Mouse (Mus musculus): Measurements from ENCODE around the gene 9230102O04Rik. TPM values are rescaled to one million over a fixed set of nuclear protein-coding genes. Genes with fewer than 3 reads are reported as not detected.

Gene 9230102O04Rik
- polyA plus RNA-seq, 1 experiment from 2014 or later, result 1.1 TPM

DNA sequence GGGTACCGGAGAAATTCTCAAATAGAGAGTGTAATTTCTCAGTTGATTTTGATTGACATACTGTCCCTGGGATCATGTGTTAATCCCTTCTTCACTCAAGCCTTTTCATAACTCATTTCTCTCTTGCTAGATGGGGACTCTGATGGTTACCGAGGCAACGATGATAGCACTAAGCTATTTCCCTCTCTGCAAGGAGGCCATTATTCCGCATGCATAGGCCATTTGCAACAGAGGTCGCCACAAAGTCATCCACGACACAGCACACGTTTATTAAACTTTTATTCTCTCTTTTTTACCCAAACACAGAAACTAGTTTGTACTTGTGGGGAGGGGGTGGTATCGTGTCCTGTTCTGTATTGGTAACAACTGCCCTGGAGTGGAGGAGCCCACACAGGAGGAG lies 8.5 kb upstream of the 9230102O04Rik start:
- 0 out of 2 replicates have a peak, but pooled peaks have one; percentile 44 for ATAC-seq
- H3K9me3 ChIP-seq (ENCODE audit: control insufficient read depth, low read length), result no peaks in the 10 kb centered on the region
- no peak overlapping the region for H3K27ac ChIP-seq (ENCODE audit: low read depth, low read length)
- H3K27me3 ChIP-seq (replicated peaks; ENCODE audit: control insufficient read depth, insufficient read depth, low read length), result peaks cover 34% of the 10 kb centered on the region
- no peak overlapping the region for H3K4me3 ChIP-seq (ENCODE audit: low read length)
- no peaks in the 10 kb centered on the region for H3K36me3 ChIP-seq (ENCODE audit: control insufficient read depth, insufficient read depth, low read length)
- H3K9ac ChIP-seq (ENCODE audit: low read depth, low read length), result no peak overlapping the region
- no peak overlapping the region for H3K4me2 ChIP-seq (ENCODE audit: low read length)
- H3K4me1 ChIP-seq (ENCODE audit: control insufficient read depth, insufficient read depth, low read depth, low read length), result peaks cover 2% of the 10 kb centered on the region; the same call in 1 of the 2 replicates
- WGBS, result 2% methylated on average over 8 of the region's 8 CpGs

DNA sequence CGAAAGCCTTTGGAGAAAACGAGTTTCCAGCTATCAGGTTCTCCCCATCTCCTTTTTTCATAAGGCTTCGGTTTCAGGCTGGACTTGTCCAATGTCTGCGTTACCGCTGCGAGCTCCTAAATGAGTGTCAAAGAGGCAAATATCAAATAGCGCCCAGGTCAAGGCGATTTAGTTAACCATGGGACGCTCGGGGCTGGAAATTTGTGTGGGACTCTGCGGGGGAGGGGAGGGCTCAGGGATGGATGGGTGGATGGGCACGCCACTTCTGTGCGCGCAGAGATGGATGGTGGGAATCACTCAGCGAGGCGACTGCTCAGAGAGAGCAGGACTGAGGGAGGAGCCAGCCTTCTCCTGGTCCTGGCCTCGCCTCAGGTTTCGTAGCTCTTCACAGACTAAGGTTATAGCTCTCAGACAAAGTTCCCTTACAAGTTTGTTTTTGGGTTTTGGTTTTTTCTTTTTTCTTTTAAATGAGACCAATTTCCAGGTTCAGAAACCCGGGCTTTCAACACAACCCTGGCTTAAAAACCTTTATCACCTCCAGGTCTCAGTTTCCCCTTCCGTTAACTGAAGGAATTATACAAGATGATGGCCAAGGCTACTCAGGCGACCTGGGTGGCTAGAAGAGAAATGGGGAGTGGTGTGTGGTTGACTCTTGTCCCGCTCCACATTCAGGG lies 6.9 kb upstream of the 9230102O04Rik start:
- WGBS, result under 1% methylated on average over 21 of the region's 22 CpGs
- H3K27ac ChIP-seq (ENCODE audit: low read depth, low read length), result no peak overlapping the region
- no peak overlapping the region for H3K9ac ChIP-seq (ENCODE audit: low read depth, low read length)
- H3K27me3 ChIP-seq (replicated peaks; ENCODE audit: control insufficient read depth, insufficient read depth, low read length), result peaks cover 36% of the 10 kb centered on the region
- no peaks in the 10 kb centered on the region for H3K36me3 ChIP-seq (ENCODE audit: control insufficient read depth, insufficient read depth, low read length)
- H3K9me3 ChIP-seq (ENCODE audit: control insufficient read depth, low read length), result no peaks in the 10 kb centered on the region
- no peak for ATAC-seq
- peaks cover 2% of the 10 kb centered on the region; the same call in 1 of the 2 replicates for H3K4me1 ChIP-seq (ENCODE audit: control insufficient read depth, insufficient read depth, low read depth, low read length)
- peak overlapping the region; percentile 18; the same call in 1 of the 2 replicates for H3K4me2 ChIP-seq (ENCODE audit: low read length)
- no peak overlapping the region for H3K4me3 ChIP-seq (ENCODE audit: low read length)

DNA sequence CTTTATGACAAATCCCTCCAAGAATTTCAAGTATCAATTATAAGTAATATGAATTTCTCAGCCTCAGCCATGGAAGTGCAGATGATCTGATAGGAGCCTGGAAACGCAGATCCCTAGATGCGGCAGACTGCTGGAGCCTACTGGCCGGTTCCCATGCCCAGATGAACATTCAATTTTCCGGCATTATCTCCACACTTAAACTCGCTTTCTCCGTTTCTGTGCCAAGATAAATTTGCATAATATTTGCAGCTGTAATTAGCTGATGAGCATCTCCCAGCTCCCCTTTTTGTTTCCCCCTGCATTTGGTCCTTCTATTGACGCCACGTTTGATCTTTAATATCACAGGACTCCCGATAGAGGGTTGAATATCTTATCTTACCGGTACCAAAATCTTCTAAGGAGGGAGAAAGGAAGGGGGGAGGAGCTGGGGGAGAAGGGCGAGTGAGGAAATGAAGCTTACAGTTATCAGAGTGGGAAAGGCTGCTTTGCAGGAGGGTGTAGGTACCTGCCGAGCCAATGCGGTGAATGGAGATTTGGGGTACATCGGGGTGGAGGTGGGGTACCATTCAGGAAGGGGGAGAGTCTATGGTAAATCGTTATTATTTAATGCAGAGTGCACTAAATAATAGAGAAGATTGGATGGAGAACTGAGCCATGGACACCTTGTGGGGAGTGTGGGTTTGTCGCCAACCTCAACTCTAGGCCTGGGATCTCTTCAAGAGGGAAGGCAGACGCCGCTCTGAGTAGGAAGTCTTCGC lies 5.7 kb upstream of the 9230102O04Rik start:
- WGBS, result 3% methylated on average over 19 of the region's 19 CpGs

DNA sequence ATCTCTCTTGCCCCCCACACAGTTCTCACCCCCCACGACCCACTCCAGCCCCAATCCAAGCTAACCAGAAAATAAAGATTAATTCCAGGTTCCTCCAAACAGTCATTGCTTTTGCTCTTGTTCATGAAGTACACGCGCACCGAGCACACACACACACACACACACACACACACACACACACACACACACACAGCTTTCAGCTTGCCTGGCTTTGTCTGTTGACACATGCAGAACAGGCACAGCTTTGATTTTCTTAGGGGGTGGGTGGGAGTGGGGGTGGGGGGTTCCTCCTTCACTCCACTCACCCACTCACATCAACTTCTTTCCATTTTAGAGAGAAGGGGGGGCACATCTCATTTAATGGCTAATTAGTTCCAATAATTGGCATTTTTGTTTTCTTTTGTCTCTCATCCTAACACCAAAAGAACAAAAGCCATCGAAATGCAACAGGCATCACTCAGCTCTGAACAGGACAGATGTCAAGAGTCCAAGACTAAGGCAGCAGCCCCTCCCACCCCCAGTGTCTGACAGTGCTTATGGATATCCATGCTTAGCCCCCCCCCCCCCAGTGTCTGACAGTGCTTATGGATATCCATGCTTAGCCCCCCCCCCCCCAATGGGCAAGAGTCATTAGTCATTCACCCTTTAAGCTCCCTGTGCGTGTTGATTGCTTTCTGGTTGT lies 4.1 kb upstream of the 9230102O04Rik start:
- no peaks in the 10 kb centered on the region for H3K36me3 ChIP-seq (ENCODE audit: control insufficient read depth, insufficient read depth, low read length)
- H3K4me1 ChIP-seq (ENCODE audit: control insufficient read depth, insufficient read depth, low read depth, low read length), result peaks cover 2% of the 10 kb centered on the region; the same call in 1 of the 2 replicates
- H3K9ac ChIP-seq (ENCODE audit: low read depth, low read length), result no peak overlapping the region
- H3K4me3 ChIP-seq (ENCODE audit: low read length), result no peak overlapping the region
- no peaks in the 10 kb centered on the region for H3K9me3 ChIP-seq (ENCODE audit: control insufficient read depth, low read length)
- H3K27ac ChIP-seq (ENCODE audit: low read depth, low read length), result no peak overlapping the region
- peaks cover 41% of the 10 kb centered on the region for H3K27me3 ChIP-seq (replicated peaks; ENCODE audit: control insufficient read depth, insufficient read depth, low read length)
- no peak overlapping the region for H3K4me2 ChIP-seq (ENCODE audit: low read length)
- no peak for ATAC-seq
- WGBS, result 2% methylated on average over 6 of the region's 6 CpGs

More for the DNA sequence above, 5.7 kb upstream of the 9230102O04Rik start:
- no peak overlapping the region for H3K4me3 ChIP-seq (ENCODE audit: low read length)
- no peak overlapping the region for H3K9ac ChIP-seq (ENCODE audit: low read depth, low read length)
- peaks cover 2% of the 10 kb centered on the region; the same call in 1 of the 2 replicates for H3K4me1 ChIP-seq (ENCODE audit: control insufficient read depth, insufficient read depth, low read depth, low read length)
- H3K27ac ChIP-seq (ENCODE audit: low read depth, low read length), result no peak overlapping the region
- ATAC-seq, result no peak
- no peak overlapping the region for H3K4me2 ChIP-seq (ENCODE audit: low read length)
- H3K9me3 ChIP-seq (ENCODE audit: control insufficient read depth, low read length), result no peaks in the 10 kb centered on the region
- peaks cover 37% of the 10 kb centered on the region for H3K27me3 ChIP-seq (replicated peaks; ENCODE audit: control insufficient read depth, insufficient read depth, low read length)
- H3K36me3 ChIP-seq (ENCODE audit: control insufficient read depth, insufficient read depth, low read length), result no peaks in the 10 kb centered on the region

DNA sequence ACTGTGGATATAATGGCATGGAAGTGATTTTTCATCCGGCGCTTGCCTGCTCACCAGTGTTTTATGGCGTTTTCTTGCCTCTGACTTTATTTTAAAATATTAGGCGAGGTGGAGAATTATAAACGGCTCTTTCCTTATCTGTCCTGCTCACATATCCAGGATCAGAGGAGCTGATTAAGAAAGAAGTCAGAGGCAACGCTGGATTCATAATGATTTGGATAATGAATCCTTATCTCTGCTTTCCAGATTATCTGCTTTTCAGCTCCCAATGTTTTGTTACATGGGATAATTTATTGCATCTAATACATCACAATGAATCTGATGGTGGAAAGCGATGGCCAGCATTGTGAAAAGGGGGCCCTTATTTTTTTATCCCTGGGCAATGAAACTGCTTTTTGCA lies 3.2 kb upstream of the 9230102O04Rik start:
- ATAC-seq, result no peak
- Histone ChIP-seq H3K4me3 (ENCODE audit: low read length) (no peak overlapping the region), H3K27ac (ENCODE audit: low read depth, low read length) (no peak overlapping the region), H3K4me1 (ENCODE audit: control insufficient read depth, insufficient read depth, low read depth, low read length) (peaks cover 2% of the 10 kb centered on the region; the same call in 1 of the 2 replicates), H3K4me2 (ENCODE audit: low read length) (no peak overlapping the region), H3K27me3 (replicated peaks; ENCODE audit: control insufficient read depth, insufficient read depth, low read length) (peaks cover 44% of the 10 kb centered on the region), H3K36me3 (ENCODE audit: control insufficient read depth, insufficient read depth, low read length) (no peaks in the 10 kb centered on the region), H3K9ac (ENCODE audit: low read depth, low read length) (no peak overlapping the region), H3K9me3 (ENCODE audit: control insufficient read depth, low read length) (no peaks in the 10 kb centered on the region)
- 6% methylated on average over 7 of the region's 7 CpGs for WGBS

DNA sequence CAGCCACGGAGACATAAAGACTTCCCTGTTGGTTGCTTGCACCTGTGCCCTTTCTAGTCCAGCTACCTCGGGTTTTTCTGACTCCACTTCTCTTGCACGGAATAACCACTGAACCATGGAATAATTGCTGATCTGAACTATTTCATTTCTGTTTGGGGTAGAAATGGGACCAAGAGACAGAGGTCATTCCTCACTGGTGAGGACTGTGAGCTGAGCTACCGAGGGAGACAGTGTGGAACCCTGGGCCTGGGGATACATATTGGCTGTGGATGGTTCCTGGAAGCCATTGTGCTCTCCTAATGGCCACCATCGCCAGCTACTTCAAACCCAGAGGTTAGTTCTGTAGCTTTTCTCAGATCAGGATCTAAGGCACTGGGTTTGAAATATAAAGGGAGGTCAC lies 1.6 kb upstream of the 9230102O04Rik start:
- 3% methylated on average over 5 of the region's 5 CpGs for WGBS
- Histone ChIP-seq H3K4me1 (ENCODE audit: control insufficient read depth, insufficient read depth, low read depth, low read length) (peaks cover 1% of the 10 kb centered on the region; the same call in 1 of the 2 replicates), H3K27ac (ENCODE audit: low read depth, low read length) (no peak overlapping the region), H3K9me3 (ENCODE audit: control insufficient read depth, low read length) (no peaks in the 10 kb centered on the region), H3K4me3 (ENCODE audit: low read length) (no peak overlapping the region), H3K36me3 (ENCODE audit: control insufficient read depth, insufficient read depth, low read length) (no peaks in the 10 kb centered on the region), H3K27me3 (replicated peaks; ENCODE audit: control insufficient read depth, insufficient read depth, low read length) (peaks cover 49% of the 10 kb centered on the region), H3K9ac (ENCODE audit: low read depth, low read length) (no peak overlapping the region), H3K4me2 (ENCODE audit: low read length) (no peak overlapping the region)
- ATAC-seq, result no peak

DNA sequence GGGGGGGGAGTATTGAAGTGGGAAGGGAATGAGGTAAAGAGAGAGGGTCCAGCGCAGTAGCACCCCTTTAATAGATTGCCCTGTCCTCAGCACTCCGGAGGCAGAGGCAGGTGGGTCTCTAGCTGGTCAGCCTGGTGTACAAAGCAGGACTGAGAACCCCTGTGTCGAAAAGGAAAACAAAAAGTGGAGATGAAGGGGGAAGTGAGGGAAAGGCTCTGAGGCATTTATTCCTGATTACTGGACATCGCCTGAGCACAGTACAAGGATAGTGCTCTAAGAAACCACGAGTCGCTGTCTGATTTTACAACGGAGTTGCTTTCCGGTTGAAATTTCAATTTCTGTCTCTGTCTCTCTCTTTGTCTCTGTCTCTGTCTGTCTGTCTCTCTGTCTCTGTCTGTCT lies 911 bp upstream of the 9230102O04Rik start:
- no peaks in the 10 kb centered on the region for H3K4me1 ChIP-seq (ENCODE audit: control insufficient read depth, insufficient read depth, low read depth, low read length)
- WGBS, result 5% methylated on average over 8 of the region's 8 CpGs
- no peak overlapping the region for H3K4me2 ChIP-seq (ENCODE audit: low read length)
- H3K9ac ChIP-seq (ENCODE audit: low read depth, low read length), result no peak overlapping the region
- no peaks in the 10 kb centered on the region for H3K36me3 ChIP-seq (ENCODE audit: control insufficient read depth, insufficient read depth, low read length)
- peaks cover 52% of the 10 kb centered on the region for H3K27me3 ChIP-seq (replicated peaks; ENCODE audit: control insufficient read depth, insufficient read depth, low read length)
- H3K4me3 ChIP-seq (ENCODE audit: low read length), result no peak overlapping the region
- ATAC-seq, result no peak
- H3K27ac ChIP-seq (ENCODE audit: low read depth, low read length), result no peak overlapping the region
- H3K9me3 ChIP-seq (ENCODE audit: control insufficient read depth, low read length), result no peaks in the 10 kb centered on the region

DNA sequence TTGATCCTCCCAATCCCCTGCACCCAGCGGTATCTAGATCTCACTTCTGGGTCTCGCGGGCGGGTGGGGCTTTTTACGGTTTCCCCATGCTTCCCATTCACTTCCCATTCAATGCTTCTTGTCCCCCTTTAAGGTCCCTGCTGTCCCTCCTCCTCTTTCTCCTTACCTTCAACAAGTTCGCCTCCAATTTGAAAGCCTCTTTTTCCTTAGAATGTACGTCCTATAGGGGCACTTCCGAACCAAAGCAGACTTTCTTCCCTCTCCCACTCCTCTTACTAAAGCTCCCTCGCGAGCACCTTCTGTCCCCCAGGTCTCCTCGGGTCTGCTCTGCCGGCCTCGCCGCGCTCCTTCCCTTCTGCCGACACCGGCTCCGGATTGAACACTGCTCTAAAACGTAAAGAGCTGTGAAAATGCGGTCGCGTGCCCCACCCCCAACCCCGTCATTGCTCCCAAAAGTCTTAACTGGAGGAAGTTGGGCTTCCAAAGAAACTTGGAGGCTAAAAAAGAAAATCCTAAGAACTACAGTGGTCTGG lies 377 bp upstream of the 9230102O04Rik start, which contains the start of gene Gata3:
Gene Gata3 (minus strand): TSS at position 384 of the 533 bp plus-strand sequence.
- Histone ChIP-seq H3K4me3 (ENCODE audit: low read length) (peak within 1 kb of the TSS; percentile 26), H3K9ac (ENCODE audit: low read depth, low read length) (no peak within 1 kb of the TSS), H3K4me2 (ENCODE audit: low read length) (peak within 1 kb of the TSS; percentile 39), H3K9me3 (ENCODE audit: control insufficient read depth, low read length) (no peaks in the 10 kb centered on the region), H3K4me1 (ENCODE audit: control insufficient read depth, insufficient read depth, low read depth, low read length) (no peaks in the 10 kb centered on the region), H3K27me3 (replicated peaks; ENCODE audit: control insufficient read depth, insufficient read depth, low read length) (peaks cover 55% of the 10 kb centered on the region), H3K27ac (ENCODE audit: low read depth, low read length) (no peak within 1 kb of the TSS), H3K36me3 (ENCODE audit: control insufficient read depth, insufficient read depth, low read length) (no peaks in the 10 kb centered on the region)
- no peak for ATAC-seq
- WGBS, result under 1% methylated on average over 23 of the region's 23 CpGs
